Mouse (Mus musculus) bone marrow, adult 2 months (tissue): ENCODE results near the gene Lnx2.

ENCODE experiments used
- CTCF ChIP-seq: fragments of 200-500 bp; IDR thresholded peaks from 2 replicates; pipeline ENCODE4 v1.5.1; 2011; ENCODE audit warnings: low read length, control low read depth; ENCODE audit not compliant: control insufficient read depth, insufficient read depth
- POLR2A ChIP-seq: fragments of 200-500 bp; IDR thresholded peaks from 2 replicates; pipeline ENCODE4 v1.6.1; 2011; ENCODE audit warnings: low read depth, mild to moderate bottlenecking, control low read depth, low read length, borderline replicate concordance; ENCODE audit not compliant: control insufficient read depth

DNA sequence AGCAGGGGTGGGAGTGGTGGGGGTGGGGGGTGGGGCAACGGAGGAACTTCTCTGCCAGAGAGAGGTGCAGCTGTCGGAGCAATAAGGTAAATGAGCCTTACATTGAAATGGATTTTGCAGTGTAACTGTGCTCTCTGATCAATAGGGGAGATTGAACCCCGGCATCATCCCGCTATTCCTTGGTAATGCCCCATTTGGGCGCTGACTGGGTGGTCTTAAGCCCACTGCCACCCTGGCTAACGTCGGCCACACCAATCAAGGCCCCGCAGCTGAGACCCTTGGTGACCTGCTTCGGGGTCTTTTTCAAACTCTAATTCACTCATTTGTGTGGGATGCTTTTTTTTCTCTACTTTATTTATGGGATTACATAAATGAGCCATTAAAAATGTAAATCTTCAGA lies 48.4 kb upstream of the Lnx2 start:
- TF ChIP-seq POLR2A (no peak), CTCF (no peak)
